Mouse (Mus musculus): ENCODE results near the gene Aff3. TPM values are rescaled to one million over a fixed set of nuclear protein-coding genes. Genes with fewer than 3 reads are reported as not detected.

The Aff3 gene
- total RNA-seq, 2 experiments from 2014 or later = 82.9 to 86.5 TPM

DNA sequence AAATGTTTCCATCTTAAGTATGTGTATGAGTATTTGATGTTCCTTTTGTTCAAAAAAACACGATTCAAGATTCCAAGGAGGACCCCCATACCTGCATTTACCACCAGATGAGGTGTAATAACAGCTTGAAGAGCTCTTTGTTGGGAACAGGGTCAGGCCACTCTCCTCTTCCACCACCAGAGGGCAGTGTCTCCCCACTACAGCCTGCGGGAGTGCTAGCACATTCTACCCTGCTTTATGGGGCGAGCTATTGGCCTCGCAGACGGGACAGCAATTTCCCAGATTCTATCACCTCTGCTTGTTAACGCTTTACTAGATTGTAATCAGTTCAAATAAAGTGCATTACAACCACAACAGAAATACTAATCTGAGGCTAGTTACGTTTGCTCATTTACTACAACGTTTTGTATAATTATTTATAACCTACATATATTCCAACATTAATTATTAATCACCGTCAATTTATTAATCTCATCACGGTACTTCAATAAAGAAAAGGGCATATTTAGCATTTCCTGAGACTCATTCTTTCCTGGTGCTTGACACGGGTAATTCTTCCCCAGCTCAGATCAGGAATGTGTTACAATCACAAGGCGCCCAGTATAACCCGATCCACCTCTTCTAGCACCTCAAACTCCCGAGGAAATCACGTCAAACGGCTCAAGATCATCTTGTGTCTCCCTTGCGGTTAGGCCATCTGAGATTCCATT is 479.1 kb downstream of the Aff3 start:
- DNase-seq (ENCODE audit: low spot score in 2 of 2) = peak; percentile 76 to 87
- intact Hi-C loops (cut with DNase I) = loop anchor here (1.0 to 10.0 kb wide), 3 partner anchors 439 to 602 kb away; no protein-coding TSS in a partner anchor

DNA sequence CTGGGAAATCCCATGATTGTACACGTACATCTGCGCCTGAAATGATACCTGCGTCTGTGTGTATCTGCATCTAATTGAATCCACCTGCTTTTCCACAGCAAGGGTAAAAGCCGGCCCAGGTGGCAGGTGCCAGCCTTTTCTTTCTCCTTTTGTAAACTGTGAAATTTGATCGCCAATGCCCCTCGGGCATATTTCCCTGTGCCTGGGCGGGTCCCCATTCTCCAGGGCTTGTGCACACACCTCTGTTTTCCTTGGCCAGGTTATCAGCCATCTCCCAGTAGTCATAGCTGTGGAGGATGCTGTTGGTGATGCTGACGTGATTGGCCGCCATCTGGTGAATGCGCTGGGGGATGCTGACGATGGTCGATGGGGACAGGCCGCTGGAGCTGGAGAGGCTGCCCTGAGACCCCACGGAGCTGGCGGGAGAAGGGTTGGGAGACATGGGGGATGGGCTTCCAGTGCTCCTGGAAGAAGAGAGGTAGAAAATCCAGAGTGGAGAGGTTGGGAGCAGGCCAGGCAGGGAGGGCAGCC is 483.7 kb downstream of the Aff3 start:
- no peak for DNase-seq (ENCODE audit: low spot score in 2 of 2)
- intact Hi-C loops (cut with DNase I) = loop anchor here (10.0 kb wide), 1 partner anchor 444 kb away; no protein-coding TSS in a partner anchor

DNA sequence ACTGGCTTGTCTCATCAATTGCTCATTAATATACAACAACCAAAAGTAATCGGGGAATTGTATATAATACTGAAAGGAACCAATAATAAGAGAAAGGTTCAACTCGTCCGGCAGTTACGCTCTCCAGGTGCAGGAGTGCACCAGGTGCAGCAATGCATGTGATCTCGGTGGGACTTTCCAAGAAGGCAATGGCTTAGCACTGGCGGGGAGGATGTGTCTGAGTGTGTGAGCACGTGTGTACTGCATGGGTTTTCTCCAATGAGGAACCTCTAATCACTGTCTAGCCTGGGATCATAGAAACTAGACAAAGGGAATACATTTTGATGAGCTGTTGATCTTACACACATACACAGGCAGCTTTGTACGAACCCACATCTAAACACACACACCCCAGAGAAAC is 485.8 kb downstream of the Aff3 start:
- intact Hi-C loops (cut with DNase I) = no loop called here
- DNase-seq (ENCODE audit: low spot score in 2 of 2) = no peak

DNA sequence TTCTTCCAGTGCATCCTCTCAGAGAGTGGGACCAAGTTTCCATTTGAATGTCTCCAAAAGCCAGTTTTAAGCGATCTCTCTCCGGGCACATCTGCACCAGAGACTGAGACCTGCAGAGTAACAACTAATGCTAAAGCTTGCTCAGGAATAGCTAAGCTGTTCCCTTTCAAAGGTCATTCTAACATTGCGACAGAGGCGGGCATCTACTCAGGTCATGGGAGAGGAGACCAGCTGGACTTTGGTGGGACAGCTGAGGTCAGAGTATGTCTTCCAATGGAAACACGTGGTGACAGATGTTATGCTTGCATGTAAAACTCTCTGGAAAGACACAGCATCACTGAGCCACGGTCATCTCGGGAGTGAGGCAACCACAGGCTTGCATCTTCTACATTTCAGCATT is 488.7 kb downstream of the Aff3 start:
- intact Hi-C loops (cut with DNase I) = no loop called here
- DNase-seq (ENCODE audit: low spot score in 2 of 2) = no peak

DNA sequence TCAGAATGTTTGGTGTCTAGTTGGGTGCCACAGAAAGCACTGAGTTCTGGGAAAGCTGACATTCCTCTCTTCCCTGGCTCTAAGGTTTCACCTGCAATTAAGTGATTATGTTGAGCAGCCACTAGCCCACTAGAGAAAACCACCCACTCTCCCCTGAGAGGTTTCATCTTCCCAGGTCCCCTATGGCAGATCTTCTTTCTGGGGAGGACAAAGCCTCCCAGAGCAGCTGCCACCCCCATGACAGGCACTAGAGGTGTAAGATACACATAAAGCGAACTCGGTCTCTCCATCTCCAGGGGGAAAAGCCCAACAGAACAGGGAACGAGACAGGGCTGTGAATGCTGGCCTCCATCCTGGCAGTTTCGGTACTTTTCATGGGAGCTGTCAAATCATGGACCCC is 492.9 kb downstream of the Aff3 start:
- intact Hi-C loops (cut with DNase I) = no loop called here
- DNase-seq (ENCODE audit: low spot score in 2 of 2) = no peak

DNA sequence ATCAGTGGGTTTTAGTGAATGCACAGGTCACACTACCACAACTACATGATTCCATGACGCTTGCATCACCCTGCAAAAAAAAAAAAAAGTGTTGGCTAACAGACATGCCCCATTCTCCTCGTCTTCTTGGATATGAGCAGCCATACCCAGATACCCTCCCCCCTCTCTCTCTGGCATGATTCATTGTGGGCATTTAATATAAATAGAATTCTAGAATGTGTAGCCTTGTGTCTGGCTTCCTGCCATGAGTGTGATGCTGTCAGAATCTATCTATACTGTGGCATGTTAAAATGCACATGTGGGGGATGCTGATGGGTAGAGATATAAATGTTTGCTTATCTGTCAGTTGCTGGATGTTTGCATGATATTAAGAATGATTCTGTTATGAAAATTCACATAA is 499.1 kb downstream of the Aff3 start:
- intact Hi-C loops (cut with DNase I) = no loop called here
- DNase-seq (ENCODE audit: low spot score in 2 of 2) = peak; percentile 53 to 81

DNA sequence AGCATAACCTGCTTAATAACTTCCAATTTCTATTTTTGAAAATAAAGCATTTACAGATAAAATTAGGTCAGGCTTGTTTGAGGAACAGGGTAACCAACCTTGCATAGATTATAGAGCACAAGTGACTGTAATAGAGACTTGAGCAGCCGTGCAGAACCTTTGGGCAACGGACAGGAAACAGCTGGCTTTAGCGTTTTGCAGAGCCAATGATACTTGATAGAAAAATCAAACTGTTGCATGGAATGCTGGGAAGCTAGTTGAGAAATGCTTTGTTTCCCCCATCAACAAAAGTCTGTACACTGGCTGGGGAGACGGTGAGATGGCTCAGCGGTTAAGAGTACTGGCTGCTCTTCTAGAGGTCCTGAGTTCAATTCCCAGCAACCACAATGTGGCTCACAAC is 514.7 kb downstream of the Aff3 start:
- intact Hi-C loops (cut with DNase I) = no loop called here
- no peak for DNase-seq (ENCODE audit: low spot score in 2 of 2)

DNA sequence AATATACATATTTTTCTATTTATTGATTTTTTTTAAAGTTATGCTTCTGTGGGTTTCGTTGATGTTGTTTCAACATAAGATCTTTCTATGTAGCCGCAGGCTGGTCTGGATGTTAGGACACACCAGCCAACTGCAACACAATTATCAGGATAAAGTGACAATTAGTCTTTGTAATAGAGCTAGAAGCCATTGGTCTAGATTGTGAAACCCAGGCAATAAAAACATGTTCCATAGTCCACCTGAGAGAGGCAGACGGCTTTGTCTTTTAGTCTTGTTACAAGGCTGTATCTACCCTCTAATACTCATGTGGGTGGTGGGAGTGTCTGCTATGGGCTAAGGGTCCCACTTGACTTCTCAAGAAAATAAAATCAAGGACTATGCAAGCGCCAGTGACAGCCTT is 518.7 kb downstream of the Aff3 start:
- no peak for DNase-seq (ENCODE audit: low spot score in 2 of 2)
- intact Hi-C loops (cut with DNase I) = no loop called here

DNA sequence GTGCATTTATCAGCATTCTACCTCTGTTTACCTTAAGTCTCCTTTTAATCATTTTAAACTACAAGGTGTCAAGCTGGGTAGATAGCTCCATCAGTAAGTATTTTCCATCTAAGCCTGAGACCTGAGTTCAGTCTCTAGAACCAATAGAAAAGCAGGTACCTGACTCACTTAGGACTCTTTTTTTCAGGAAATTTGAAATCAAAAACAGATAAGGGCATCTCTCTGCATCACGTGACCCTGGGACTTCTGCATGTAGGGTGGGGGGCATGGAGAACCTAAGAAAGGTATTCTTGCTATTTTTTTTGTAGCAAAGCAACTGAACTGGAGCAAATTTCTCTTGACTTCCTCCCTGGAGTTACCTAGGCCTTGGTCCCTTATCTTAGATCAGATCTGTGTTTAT is 523.4 kb downstream of the Aff3 start:
- intact Hi-C loops (cut with DNase I) = no loop called here
- DNase-seq (ENCODE audit: low spot score in 2 of 2) = no peak

DNA sequence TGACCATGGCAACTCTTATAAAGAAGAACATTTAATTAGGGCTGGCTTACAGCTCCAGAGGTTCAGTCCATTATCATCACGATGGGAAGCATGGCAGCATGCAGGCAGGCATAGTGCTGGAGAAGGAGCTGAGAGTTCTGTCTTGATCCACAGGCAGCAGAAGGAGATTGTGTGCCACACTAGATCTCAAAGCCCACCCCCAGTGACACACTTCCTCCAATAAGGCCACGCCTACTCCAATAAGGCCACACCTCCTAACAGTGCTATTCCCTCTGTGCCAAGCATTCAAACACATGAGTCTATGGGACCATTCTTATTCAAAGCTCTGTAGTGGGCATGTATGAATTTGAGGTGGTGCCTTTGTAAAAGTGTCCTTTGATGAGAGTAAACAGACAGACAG is 523.8 kb downstream of the Aff3 start:
- no peak for DNase-seq (ENCODE audit: low spot score in 2 of 2)
- intact Hi-C loops (cut with DNase I) = no loop called here

DNA sequence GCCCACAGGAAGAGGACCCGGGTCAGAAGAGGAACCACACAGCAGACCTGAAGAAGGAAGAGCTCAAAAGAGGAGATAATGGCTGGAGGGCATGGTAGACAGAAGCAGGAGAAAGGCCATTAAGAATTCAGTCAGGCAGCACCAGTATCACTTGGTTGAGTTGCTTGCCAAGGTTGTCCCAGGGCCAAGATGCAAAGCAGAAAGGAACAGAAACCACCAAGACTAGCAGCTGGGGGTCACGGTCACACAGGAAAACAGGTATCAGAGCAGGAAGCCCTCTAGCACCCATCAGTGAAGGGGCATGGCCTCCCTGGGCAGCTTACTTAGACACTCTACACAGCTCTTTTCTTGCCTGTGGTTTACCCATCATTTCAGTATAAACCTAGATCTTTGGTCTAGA is 525.4 kb downstream of the Aff3 start:
- intact Hi-C loops (cut with DNase I) = no loop called here
- no peak for DNase-seq (ENCODE audit: low spot score in 2 of 2)

DNA sequence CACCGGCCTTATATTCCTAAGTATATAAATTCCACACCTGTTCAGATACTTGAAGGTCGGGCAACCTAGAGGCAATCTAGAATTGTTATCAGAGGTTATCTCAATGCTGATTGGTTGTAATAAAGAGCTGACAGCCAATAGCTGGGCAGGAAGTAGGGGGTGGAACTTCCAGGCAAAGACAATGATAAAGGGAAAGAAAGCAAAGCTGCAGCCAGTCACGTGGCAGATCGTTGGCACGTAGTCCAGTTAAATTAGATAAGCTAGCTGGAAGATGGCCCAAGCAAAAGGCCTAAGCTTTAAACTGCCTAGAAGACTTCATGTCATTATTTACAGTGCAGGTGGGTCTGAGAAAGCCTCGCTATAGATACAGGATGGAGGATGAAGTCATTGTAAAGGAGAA is 531.8 kb downstream of the Aff3 start:
- no peak for DNase-seq (ENCODE audit: low spot score in 2 of 2)
- intact Hi-C loops (cut with DNase I) = no loop called here

DNA sequence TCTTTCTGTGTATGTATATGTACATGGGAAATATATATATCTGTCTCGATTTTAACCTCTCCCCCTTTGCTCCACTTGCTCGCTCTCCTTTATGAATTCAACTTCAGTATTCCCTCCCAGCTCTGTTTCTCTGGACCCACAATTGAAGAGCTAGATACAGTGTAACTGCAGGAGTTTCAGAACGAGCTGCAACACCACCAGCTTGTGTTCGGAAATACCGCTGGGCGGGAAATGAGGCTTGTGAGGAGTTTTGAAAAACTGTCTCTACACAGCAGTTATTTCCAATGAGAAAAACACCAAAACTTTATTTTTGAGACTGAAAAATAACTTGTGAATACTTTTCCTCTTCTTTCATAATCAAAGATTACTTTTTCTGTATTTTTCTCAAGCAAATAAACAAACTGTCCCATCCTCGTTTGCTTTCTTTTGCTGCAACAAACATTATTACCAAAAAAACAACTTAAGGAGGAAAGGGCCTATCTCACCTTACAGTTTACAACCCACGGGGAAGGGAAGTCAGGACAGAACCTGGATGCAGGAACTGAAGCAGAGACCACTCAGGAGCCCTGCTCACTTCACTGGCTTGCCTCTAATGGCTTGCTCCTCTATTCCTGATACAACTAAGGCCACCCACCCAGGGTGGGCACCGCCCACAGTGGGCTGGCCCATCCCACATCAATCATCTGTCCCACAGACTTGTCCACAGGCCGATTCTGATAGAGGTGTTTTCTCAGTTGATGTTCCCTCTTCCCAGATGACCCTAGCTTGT is 533.9 kb downstream of the Aff3 start:
- intact Hi-C loops (cut with DNase I) = no loop called here

DNA sequence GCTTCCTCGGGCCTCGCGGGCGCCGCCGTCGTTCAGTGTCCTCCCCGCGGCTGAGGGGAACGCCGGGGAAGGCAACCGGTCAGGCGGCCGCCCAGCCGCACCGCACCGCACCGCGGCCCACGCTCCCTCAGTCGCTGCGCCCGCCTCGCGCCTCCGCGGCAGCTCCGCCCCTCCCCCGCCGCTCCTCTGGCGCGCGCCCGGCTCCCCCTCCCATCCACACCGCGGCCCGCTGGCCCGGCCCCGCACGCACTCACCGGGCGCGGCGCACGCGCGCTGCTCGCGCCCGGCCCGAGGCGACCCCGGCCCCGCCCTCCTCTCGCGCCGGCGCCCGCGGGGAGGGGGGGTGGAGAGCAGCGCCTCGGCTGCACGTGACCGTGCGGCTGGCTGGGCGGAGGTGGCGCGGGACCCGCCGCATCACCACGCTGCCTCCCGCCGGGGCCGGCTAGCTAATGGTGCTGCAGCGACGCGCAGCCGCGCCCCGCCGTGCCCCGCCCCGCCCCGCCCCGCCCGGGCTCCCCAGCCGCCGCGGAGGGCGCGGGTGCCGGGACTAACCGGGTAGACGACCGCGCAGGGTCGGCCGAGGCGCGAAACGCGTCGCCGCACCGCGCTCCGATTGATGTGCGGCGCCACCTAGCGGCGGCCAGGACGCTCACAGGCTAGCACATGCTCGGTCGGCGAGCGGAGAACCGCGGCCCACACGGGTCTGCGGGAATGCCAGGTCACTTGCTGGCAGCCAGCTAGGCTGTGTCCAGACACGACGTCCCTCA is 535.1 kb downstream of the Aff3 start, which contains the start of gene Rev1:
TSS of gene Rev1 (minus strand) at position 301 of the 767 bp plus-strand sequence.
- intact Hi-C loops (cut with DNase I) = no loop called here

More for the DNA sequence above, 533.9 kb downstream of the Aff3 start:
- DNase-seq (ENCODE audit: low spot score in 2 of 2) = no peak

DNA sequence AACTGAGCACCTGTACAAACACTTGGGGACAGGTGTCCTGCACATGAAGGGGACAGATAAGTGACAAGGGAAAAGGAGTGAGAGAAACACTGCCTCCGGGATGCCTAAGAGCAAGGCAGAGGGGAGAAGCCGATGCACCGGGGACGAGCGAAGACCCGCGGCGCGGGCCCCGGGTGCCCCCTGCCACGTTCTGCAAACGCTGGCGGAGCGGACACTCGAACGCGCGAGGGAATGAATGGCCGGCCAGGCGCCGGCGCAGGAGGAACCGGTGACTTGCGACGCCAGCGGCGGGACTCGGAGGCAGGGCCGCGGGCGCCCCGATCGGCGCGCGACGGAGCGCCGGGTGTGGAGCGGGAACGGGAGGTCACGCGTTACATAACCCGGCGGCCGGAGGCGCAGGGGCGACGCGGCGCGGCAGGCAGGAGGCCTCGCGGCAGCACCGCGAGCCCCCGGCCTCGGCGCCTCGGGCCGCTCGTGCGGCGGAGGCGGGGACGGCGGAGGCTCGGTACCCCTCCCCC is 535.8 kb downstream of the Aff3 start:
- intact Hi-C loops (cut with DNase I) = no loop called here
- peak; percentile 39 to 49 for DNase-seq (ENCODE audit: low spot score in 2 of 2)

More for the DNA sequence above, 535.1 kb downstream of the Aff3 start, which contains the start of gene Rev1:
- DNase-seq (ENCODE audit: low spot score in 2 of 2) = peak; percentile 94 to 95

Other genes starting within 250 kb of the Aff3 start
- 100 to 1,000 TPM; 127 to 129 TPM for gene Lonrf2, start 171.8 kb upstream of the Aff3 start, total RNA-seq (2021)
- gene Chst10, start 233.2 kb upstream of the Aff3 start, total RNA-seq (2021) = 10 to 100 TPM; 57.0 to 58.3 TPM